Mouse (Mus musculus): ENCODE measurements around the gene 1810049J17Rik. TPM values are rescaled to one million over a fixed set of nuclear protein-coding genes. Genes with fewer than 3 reads are reported as not detected.

The 1810049J17Rik gene
- polyA plus RNA-seq, 1 experiment: 1.8 TPM

DNA sequence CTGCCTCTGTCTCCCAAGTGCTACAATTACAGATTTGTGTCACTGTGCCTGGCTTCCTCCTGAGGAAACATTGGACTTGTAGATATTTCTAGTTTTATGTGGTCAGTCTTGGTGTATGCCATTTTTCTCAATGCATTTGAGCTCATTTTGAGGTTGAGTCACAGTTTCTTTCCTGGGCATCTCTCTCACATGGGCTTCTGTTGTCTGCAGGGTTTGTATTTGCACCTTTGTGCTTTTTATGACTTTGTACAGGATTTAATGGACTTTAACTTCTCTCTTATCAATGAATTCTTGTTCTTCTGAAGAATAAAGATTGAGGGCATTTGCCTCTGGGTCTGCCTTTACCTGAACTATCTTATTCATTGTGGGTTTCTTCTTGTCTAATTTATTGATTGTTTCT, 35.8 kb upstream of the 1810049J17Rik start:
- Histone ChIP-seq H3K27ac (ENCODE audit: control insufficient read depth, insufficient read depth, low read depth, low read length) (no peak overlapping the region), H3K36me3 (ENCODE audit: control insufficient read depth, insufficient read depth, low read length) (no peaks in the 10 kb centered on the region), H3K4me3 (ENCODE audit: control insufficient read depth, low read depth, low read length) (no peak overlapping the region), H3K4me1 (ENCODE audit: control insufficient read depth, insufficient read depth, low read length) (peaks cover 2% of the 10 kb centered on the region; the same call in 1 of the 2 replicates), H3K27me3 (ENCODE audit: control insufficient read depth, insufficient read depth, low read length) (no peaks in the 10 kb centered on the region)
- TF ChIP-seq POLR2A (IDR thresholded peaks at IDR 0.05; ENCODE audit: control insufficient read depth, low read depth, low read length) (no peak), CTCF (IDR thresholded peaks at IDR 0.05; ENCODE audit: control insufficient read depth, insufficient read depth, insufficient replicate concordance, low read depth, low read length) (no peak)

DNA sequence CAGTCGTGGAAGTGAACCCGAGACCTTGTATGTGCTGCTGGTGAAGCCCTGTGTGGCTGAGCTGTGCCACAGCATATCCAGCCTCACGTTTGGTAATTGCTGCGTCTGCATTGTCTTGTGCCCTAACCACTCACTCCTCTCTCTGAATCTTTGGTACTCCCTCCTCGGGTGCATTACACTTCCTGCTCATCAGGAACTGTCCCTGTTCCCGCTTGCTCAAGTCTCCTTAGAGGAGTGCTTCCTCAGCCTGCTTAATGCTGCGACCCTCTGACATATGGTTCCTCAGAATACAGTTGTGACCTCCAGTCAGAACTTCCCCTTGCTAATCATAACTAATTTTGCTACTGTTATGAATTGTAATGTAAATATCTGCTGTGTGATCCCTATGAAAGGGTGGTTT, 34.2 kb upstream of the 1810049J17Rik start:
- no peaks in the 10 kb centered on the region for H3K27me3 ChIP-seq (ENCODE audit: control insufficient read depth, insufficient read depth, low read length)
- no peaks in the 10 kb centered on the region for H3K36me3 ChIP-seq (ENCODE audit: control insufficient read depth, insufficient read depth, low read length)
- H3K4me3 ChIP-seq (ENCODE audit: control insufficient read depth, low read depth, low read length): no peak overlapping the region
- peaks cover 2% of the 10 kb centered on the region; the same call in 1 of the 2 replicates for H3K4me1 ChIP-seq (ENCODE audit: control insufficient read depth, insufficient read depth, low read length)
- TF ChIP-seq CTCF (IDR thresholded peaks at IDR 0.05; ENCODE audit: control insufficient read depth, insufficient read depth, insufficient replicate concordance, low read depth, low read length) (no peak), POLR2A (IDR thresholded peaks at IDR 0.05; ENCODE audit: control insufficient read depth, low read depth, low read length) (no peak)
- peak overlapping the region; percentile 75 for H3K27ac ChIP-seq (ENCODE audit: control insufficient read depth, insufficient read depth, low read depth, low read length)

GRCm38 (mm10) chr15:12355261-12355660, 33.6 kb upstream of the 1810049J17Rik start:
- H3K36me3 ChIP-seq (ENCODE audit: control insufficient read depth, insufficient read depth, low read length): no peaks in the 10 kb centered on the region
- TF ChIP-seq POLR2A (IDR thresholded peaks at IDR 0.05; ENCODE audit: control insufficient read depth, low read depth, low read length) (no peak), CTCF (IDR thresholded peaks at IDR 0.05; ENCODE audit: control insufficient read depth, insufficient read depth, insufficient replicate concordance, low read depth, low read length) (no peak)
- no peak overlapping the region for H3K4me3 ChIP-seq (ENCODE audit: control insufficient read depth, low read depth, low read length)
- H3K4me1 ChIP-seq (ENCODE audit: control insufficient read depth, insufficient read depth, low read length): no peaks in the 10 kb centered on the region
- no peaks in the 10 kb centered on the region for H3K27me3 ChIP-seq (ENCODE audit: control insufficient read depth, insufficient read depth, low read length)
- H3K27ac ChIP-seq (ENCODE audit: control insufficient read depth, insufficient read depth, low read depth, low read length): no peak overlapping the region

DNA sequence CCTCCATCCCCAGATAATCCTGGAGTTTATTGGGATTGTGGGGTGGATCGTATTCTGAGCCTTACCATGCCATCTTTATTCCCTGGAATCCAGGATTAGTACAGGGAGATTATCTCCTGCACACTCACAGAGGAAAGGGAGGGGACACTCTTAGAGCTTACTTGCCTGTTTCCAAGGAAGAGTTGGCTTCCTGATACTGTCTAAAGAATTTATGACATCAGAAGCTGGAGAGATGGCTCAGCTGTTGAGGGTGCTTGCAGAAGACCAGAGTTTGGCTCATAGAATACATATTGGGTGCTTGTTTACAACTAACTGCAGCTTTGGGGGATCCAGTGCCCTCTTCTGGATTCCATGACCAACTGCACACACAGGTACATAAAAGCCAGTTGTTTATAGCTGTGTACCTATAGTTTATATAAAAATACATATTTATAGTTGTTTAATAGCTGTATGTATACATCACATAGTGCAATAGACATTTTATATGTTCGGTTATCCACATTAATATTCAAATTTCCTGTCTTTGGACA, 32.6 kb upstream of the 1810049J17Rik start:
- H3K27me3 ChIP-seq (ENCODE audit: control insufficient read depth, insufficient read depth, low read length): no peaks in the 10 kb centered on the region
- no peaks in the 10 kb centered on the region for H3K4me1 ChIP-seq (ENCODE audit: control insufficient read depth, insufficient read depth, low read length)
- H3K27ac ChIP-seq (ENCODE audit: control insufficient read depth, insufficient read depth, low read depth, low read length): peak overlapping the region; percentile 8; the same call in 1 of the 2 replicates
- TF ChIP-seq CTCF (IDR thresholded peaks at IDR 0.05; ENCODE audit: control insufficient read depth, insufficient read depth, insufficient replicate concordance, low read depth, low read length) (no peak), POLR2A (IDR thresholded peaks at IDR 0.05; ENCODE audit: control insufficient read depth, low read depth, low read length) (no peak)
- no peak overlapping the region for H3K4me3 ChIP-seq (ENCODE audit: control insufficient read depth, low read depth, low read length)
- peaks cover 2% of the 10 kb centered on the region; the same call in 1 of the 2 replicates for H3K36me3 ChIP-seq (ENCODE audit: control insufficient read depth, insufficient read depth, low read length)

DNA sequence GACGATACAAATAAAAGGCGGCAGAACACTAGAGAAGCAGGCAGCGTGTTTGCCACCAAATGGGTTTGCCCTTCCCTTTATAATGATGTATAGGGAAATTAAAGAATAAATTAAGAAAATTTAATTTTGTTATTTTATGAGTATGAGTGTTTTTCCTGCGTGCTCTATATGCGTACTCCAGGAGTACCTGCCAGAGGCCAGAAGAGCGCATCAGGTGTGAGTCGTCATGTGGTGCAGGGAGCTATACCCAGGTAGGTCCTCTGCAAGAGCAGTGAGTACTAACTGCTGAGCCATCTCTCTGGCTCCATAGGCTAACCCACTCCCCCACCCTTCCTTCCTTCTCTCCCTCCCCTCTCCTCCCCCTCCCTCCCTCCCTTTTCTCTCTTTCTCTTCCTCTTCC, 29.8 kb upstream of the 1810049J17Rik start:
- H3K4me3 ChIP-seq (ENCODE audit: control insufficient read depth, low read depth, low read length): no peak overlapping the region
- H3K27ac ChIP-seq (ENCODE audit: control insufficient read depth, insufficient read depth, low read depth, low read length): no peak overlapping the region
- no peaks in the 10 kb centered on the region for H3K27me3 ChIP-seq (ENCODE audit: control insufficient read depth, insufficient read depth, low read length)
- TF ChIP-seq CTCF (IDR thresholded peaks at IDR 0.05; ENCODE audit: control insufficient read depth, insufficient read depth, insufficient replicate concordance, low read depth, low read length): no peak
- no peak for TF ChIP-seq POLR2A (IDR thresholded peaks at IDR 0.05; ENCODE audit: control insufficient read depth, low read depth, low read length)
- no peaks in the 10 kb centered on the region for H3K4me1 ChIP-seq (ENCODE audit: control insufficient read depth, insufficient read depth, low read length)
- H3K36me3 ChIP-seq (ENCODE audit: control insufficient read depth, insufficient read depth, low read length): peaks cover 2% of the 10 kb centered on the region; the same call in 1 of the 2 replicates

GRCm38 (mm10) chr15:12349840-12350239, 28.1 kb upstream of the 1810049J17Rik start:
- Histone ChIP-seq H3K27me3 (ENCODE audit: control insufficient read depth, insufficient read depth, low read length) (no peaks in the 10 kb centered on the region), H3K36me3 (ENCODE audit: control insufficient read depth, insufficient read depth, low read length) (peaks cover 2% of the 10 kb centered on the region; the same call in 1 of the 2 replicates), H3K27ac (ENCODE audit: control insufficient read depth, insufficient read depth, low read depth, low read length) (no peak overlapping the region), H3K4me3 (ENCODE audit: control insufficient read depth, low read depth, low read length) (no peak overlapping the region), H3K4me1 (ENCODE audit: control insufficient read depth, insufficient read depth, low read length) (no peaks in the 10 kb centered on the region)
- no peak for TF ChIP-seq CTCF (IDR thresholded peaks at IDR 0.05; ENCODE audit: control insufficient read depth, insufficient read depth, insufficient replicate concordance, low read depth, low read length)
- TF ChIP-seq POLR2A (IDR thresholded peaks at IDR 0.05; ENCODE audit: control insufficient read depth, low read depth, low read length): no peak

DNA sequence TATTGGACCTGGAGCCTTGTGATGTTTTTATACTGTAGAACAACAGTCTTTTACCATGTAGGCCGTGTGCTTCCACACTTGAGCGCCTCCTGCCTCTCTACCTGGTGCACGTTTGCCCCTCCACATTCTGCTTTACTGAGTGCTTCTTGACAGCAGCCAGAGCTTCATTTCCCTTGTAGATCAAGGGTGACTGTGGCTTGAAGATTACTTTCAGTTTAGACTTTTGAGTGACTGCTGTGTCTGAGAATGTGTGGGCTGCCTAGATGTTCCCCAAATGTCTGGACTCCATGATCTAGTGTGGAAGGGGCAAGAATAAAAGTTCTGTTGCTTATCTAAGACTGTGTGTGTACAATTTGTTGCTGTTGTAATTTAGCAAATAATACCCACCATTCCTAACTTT, 27.3 kb upstream of the 1810049J17Rik start:
- peaks cover 2% of the 10 kb centered on the region; the same call in 1 of the 2 replicates for H3K36me3 ChIP-seq (ENCODE audit: control insufficient read depth, insufficient read depth, low read length)
- H3K27me3 ChIP-seq (ENCODE audit: control insufficient read depth, insufficient read depth, low read length): no peaks in the 10 kb centered on the region
- H3K4me1 ChIP-seq (ENCODE audit: control insufficient read depth, insufficient read depth, low read length): no peaks in the 10 kb centered on the region
- H3K4me3 ChIP-seq (ENCODE audit: control insufficient read depth, low read depth, low read length): no peak overlapping the region
- H3K27ac ChIP-seq (ENCODE audit: control insufficient read depth, insufficient read depth, low read depth, low read length): no peak overlapping the region
- no peak for TF ChIP-seq CTCF (IDR thresholded peaks at IDR 0.05; ENCODE audit: control insufficient read depth, insufficient read depth, insufficient replicate concordance, low read depth, low read length)
- TF ChIP-seq POLR2A (IDR thresholded peaks at IDR 0.05; ENCODE audit: control insufficient read depth, low read depth, low read length): no peak

All from testis, adult 2 months (tissue).